Mouse (Mus musculus): Measurements from ENCODE around the gene Sh2b3.

Gene Sh2b3

GRCm38 (mm10) chr5:121783862-121784500 lies 53.5 kb downstream of the Sh2b3 start:
- DNase-seq = peak in 1 of 2 experiments; percentile 48

- no peak for DNase-seq
Observed at GRCm38 (mm10) chr5:121782467-121782866, 55.0 kb downstream of the Sh2b3 start.

GRCm38 (mm10) chr5:121780180-121780579 lies 57.3 kb downstream of the Sh2b3 start:
- no peak for DNase-seq

- peak in 1 of 2 experiments; percentile 46 for DNase-seq
Observed at GRCm38 (mm10) chr5:121778485-121779119, 58.8 kb downstream of the Sh2b3 start.

DNA sequence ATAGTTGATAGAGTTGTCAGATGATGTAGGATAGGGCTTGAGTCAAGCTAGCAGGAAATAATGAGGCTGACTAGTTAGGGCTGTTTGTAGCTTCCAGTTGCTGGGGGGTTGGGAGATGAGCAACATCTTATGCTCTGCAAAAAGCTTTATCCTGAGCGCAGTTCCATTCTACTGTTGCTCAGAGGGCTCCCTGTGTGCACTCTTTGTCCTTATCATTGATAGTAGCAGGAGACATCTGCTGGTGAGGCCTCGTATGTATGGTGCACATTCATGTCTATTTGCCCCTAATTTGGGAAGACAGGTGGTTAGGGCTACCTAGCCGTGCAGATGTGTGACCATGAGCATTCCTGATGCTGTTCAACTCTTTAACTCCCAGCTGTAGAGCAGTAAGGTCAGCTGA lies 65.8 kb downstream of the Sh2b3 start:
- no peak for DNase-seq

- no peak for DNase-seq
Observed at GRCm38 (mm10) chr5:121769827-121770226, 67.6 kb downstream of the Sh2b3 start.

DNA sequence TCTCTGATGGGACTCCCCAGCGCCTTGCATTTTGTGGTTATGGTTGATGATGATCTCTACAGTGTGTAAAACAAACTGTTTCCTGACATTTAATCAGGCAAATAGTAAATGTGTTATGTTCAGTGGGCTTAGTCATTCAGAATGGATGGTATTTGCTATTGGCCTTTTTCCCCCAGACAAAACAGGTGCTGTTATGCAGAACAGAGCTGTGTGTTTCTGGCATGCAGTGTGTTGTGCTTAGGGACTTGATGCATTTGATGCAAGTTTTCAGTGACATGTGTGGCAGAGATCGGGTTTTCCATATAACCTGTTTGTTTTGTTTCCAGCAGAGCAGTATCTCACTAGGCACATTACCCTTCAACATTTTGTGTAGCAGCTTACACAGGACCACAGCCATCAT lies 69.9 kb downstream of the Sh2b3 start:
- DNase-seq = no peak

DNA sequence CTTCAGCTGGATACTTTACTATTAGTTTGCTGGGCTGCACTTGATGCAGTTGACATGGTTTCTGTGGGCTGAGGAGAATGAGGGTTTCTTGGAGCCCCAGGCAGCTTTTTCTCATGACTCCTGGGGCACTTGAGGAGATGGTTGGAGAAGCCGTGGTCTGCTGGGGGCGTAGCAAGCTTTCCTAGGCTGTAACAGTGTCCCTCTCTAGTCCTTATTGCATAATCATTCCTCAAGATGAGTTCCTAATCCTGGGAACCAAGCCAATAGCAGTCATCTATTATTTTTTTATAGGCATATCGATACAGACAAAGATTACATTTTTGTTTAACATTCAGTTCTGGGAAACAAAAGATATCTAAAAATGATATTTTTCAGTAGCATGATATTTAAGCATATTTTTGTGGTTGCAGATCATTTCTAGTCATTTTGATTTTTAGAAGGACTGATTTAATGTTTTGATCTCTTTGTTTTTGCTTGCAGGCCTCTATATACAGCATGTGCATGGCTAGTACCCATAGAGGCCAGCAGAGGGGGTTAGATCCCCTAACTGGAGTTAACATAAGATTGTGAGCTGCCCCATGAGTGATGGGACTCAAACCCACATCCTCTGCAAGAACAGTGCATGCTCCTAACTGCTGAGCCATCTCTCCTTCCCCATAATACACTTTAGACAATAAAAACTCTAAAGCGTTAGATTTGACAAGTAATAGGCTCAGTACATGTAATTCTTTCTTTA lies 71.2 kb downstream of the Sh2b3 start:
- DNase-seq = no peak

All from cerebellum, postnatal 25 days (tissue).